Mouse (Mus musculus) ovary, postnatal 10 days (tissue): ENCODE data around the gene Tcl1b1.
"Not testable (repeated sequence)": the region's sequence is repeated elsewhere in the genome, so short reads cannot be mapped to it uniquely, and the experiment has no call there.

ENCODE experiments used
- DNase-seq: peaks from one replicate; pipeline ENCODE4 v3.0.0; 2022; ENCODE audit warnings: low spot score

Gene Tcl1b1

GRCm38 (mm10) chr12:105159390-105159789, at the start of gene Tcl1b1:
Gene Tcl1b1, plus strand, starts transcription at chr12:105159690.
- no peak for DNase-seq

- no peak for DNase-seq
Observed at GRCm38 (mm10) chr12:105109812-105110211, 49.7 kb upstream of the Tcl1b1 start.

GRCm38 (mm10) chr12:105112321-105112988, 47.0 kb upstream of the Tcl1b1 start:
- no peak for DNase-seq

- no peak for DNase-seq
Observed at GRCm38 (mm10) chr12:105116648-105117047, 42.8 kb upstream of the Tcl1b1 start.

- DNase-seq = no peak
Observed at GRCm38 (mm10) chr12:105125362-105125761, 34.1 kb upstream of the Tcl1b1 start.

GRCm38 (mm10) chr12:105126516-105126915, 33.0 kb upstream of the Tcl1b1 start:
- DNase-seq = no peak

GRCm38 (mm10) chr12:105127607-105128006, 31.9 kb upstream of the Tcl1b1 start:
- no peak for DNase-seq

- not testable (repeated sequence) for DNase-seq
Observed at GRCm38 (mm10) chr12:105129494-105130205, 29.8 kb upstream of the Tcl1b1 start.

GRCm38 (mm10) chr12:105134167-105134566, 25.3 kb upstream of the Tcl1b1 start:
- not testable (repeated sequence) for DNase-seq

- not testable (repeated sequence) for DNase-seq
Observed at GRCm38 (mm10) chr12:105134826-105135225, 24.7 kb upstream of the Tcl1b1 start.

GRCm38 (mm10) chr12:105137729-105138128, 21.8 kb upstream of the Tcl1b1 start:
- DNase-seq = not testable (repeated sequence)

- DNase-seq = no peak
Observed at GRCm38 (mm10) chr12:105143096-105143495, 16.4 kb upstream of the Tcl1b1 start.

GRCm38 (mm10) chr12:105144928-105145327, 14.6 kb upstream of the Tcl1b1 start:
- DNase-seq = not testable (repeated sequence)

- no peak for DNase-seq
Observed at GRCm38 (mm10) chr12:105145714-105146113, 13.8 kb upstream of the Tcl1b1 start, which contains the start of gene Tcl1b2. Gene Tcl1b2, plus strand, starts transcription at chr12:105146014.

GRCm38 (mm10) chr12:105155286-105155685, 4.2 kb upstream of the Tcl1b1 start:
- DNase-seq = not testable (repeated sequence)

GRCm38 (mm10) chr12:105158842-105159241, 648 bp upstream of the Tcl1b1 start:
- DNase-seq = no peak

GRCm38 (mm10) chr12:105166734-105167133, 7.2 kb downstream of the Tcl1b1 start:
- DNase-seq = no peak

GRCm38 (mm10) chr12:105173366-105173765, 13.9 kb downstream of the Tcl1b1 start:
- DNase-seq = no peak

GRCm38 (mm10) chr12:105174318-105174717, 14.8 kb downstream of the Tcl1b1 start:
- DNase-seq = peak; percentile 31

- DNase-seq = not testable (repeated sequence)
Observed at GRCm38 (mm10) chr12:105176044-105176443, 16.6 kb downstream of the Tcl1b1 start, which contains the start of gene Tcl1b5. Gene Tcl1b5, plus strand, starts transcription at chr12:105176344.

GRCm38 (mm10) chr12:105181040-105181644, 21.7 kb downstream of the Tcl1b1 start:
- DNase-seq = not testable (repeated sequence)

- not testable (repeated sequence) for DNase-seq
Observed at GRCm38 (mm10) chr12:105188980-105189379, 29.5 kb downstream of the Tcl1b1 start.

GRCm38 (mm10) chr12:105190743-105191142, 31.3 kb downstream of the Tcl1b1 start, which contains the start of gene Tcl1b3:
Gene Tcl1b3, plus strand, starts transcription at chr12:105191043.
- DNase-seq = not testable (repeated sequence)
